Mouse (Mus musculus) midbrain, embryonic 14.5 days (tissue): ENCODE measurements around the gene Fbxl17. TPM values are rescaled to one million over a fixed set of nuclear protein-coding genes. Genes with fewer than 3 reads are reported as not detected.

ENCODE experiments used
- ATAC-seq: fragments of 200-750 bp; cut with Nextera tagmentation; 2 replicates; pipeline ENCODE4 v1.8.0; 2017; ENCODE audit warnings: moderate number of reproducible peaks, moderate library complexity; ENCODE audit not compliant: low FRiP score, low TSS enrichment
- DNase-seq: peaks from one replicate; pipeline ENCODE4 v3.0.0-alpha.2; 2015
- H3K27ac ChIP-seq: fragments of 300-500 bp; sonication (generic); replicated peaks from 2 replicates; pipeline ENCODE4 v1.5.1; 2014; ENCODE audit warnings: mild to moderate bottlenecking, low read depth, low read length, moderate library complexity
- H3K27me3 ChIP-seq: fragments of 300-500 bp; sonication (generic); 2 replicates; pipeline ENCODE4 v1.6.1; 2014; ENCODE audit warnings: low read length, control low read depth, mixed read lengths; ENCODE audit not compliant: control insufficient read depth, insufficient read depth
- H3K36me3 ChIP-seq: fragments of 300-500 bp; sonication (generic); 2 replicates; pipeline ENCODE4 v1.6.1; 2014; ENCODE audit warnings: low read length, control low read depth; ENCODE audit not compliant: control insufficient read depth, insufficient read depth
- H3K4me1 ChIP-seq: fragments of 300-500 bp; sonication (generic); 2 replicates; pipeline ENCODE4 v1.6.1; 2014; ENCODE audit warnings: mild to moderate bottlenecking, antibody characterized with exemption, low read length, control low read depth; ENCODE audit not compliant: control insufficient read depth, insufficient read depth
- H3K4me2 ChIP-seq: fragments of 300-500 bp; sonication (generic); 2 replicates; pipeline ENCODE4 v1.6.1; 2014; ENCODE audit warnings: mild to moderate bottlenecking, low read length, moderate library complexity
- H3K4me3 ChIP-seq: fragments of 300-500 bp; sonication (generic); replicated peaks from 2 replicates; pipeline ENCODE4 v1.5.1; 2014; ENCODE audit warnings: low read depth, low read length
- H3K9ac ChIP-seq: fragments of 300-500 bp; sonication (generic); replicated peaks from 2 replicates; pipeline ENCODE4 v1.6.1; 2014; ENCODE audit warnings: mild to moderate bottlenecking, low read length, moderate library complexity
- H3K9me3 ChIP-seq: fragments of 300-500 bp; sonication (generic); 2 replicates; pipeline ENCODE4 v1.6.1; 2016; ENCODE audit warnings: low read length, control low read depth, mixed read lengths; ENCODE audit not compliant: control insufficient read depth
- WGBS: fragments of 180-500 bp; shearing (Covaris S2); extraction: QIAGEN DNeasy Blood & Tissue Kit; methylation state at CpG from one replicate; pipeline ENCODE4 v1.1.7; 2014; 5-methylcytosine and 5-hydroxymethylcytosine counted together
- polyA plus RNA-seq: library from polyadenylated mRNA; unstranded; fragments of >200 nt; fragmentation: Nextera tagmentation; extraction: Ambion mirVana; gene quantifications from 2 replicates; pipeline ENCODE4 v1.2.1, GENCODE M21; 2014

Gene Fbxl17
- polyA plus RNA-seq, 1 experiment from 2014 or later = 53.5 TPM

- ATAC-seq = no peak
Observed at GRCm38 (mm10) chr17:63033141-63033540, 466.7 kb downstream of the Fbxl17 start.

GRCm38 (mm10) chr17:63029105-63029504 is 470.7 kb downstream of the Fbxl17 start:
- Histone ChIP-seq H3K4me3 (no peak overlapping the region), H3K27ac (no peak overlapping the region), H3K36me3 (no peaks in the 10 kb centered on the region), H3K9me3 (no peaks in the 10 kb centered on the region), H3K27me3 (no peaks in the 10 kb centered on the region), H3K4me2 (no peak overlapping the region), H3K4me1 (no peaks in the 10 kb centered on the region), H3K9ac (no peak overlapping the region)
- 11% methylated on average over 4 of the region's 4 CpGs for WGBS
- DNase-seq (no peak), ATAC-seq (no peak)

More at GRCm38 (mm10) chr17:63033141-63033540, 466.7 kb downstream of the Fbxl17 start:
- 90% methylated on average over 5 of the region's 5 CpGs for WGBS
- H3K27me3 ChIP-seq = no peaks in the 10 kb centered on the region
- H3K4me2 ChIP-seq = no peak overlapping the region
- no peak for DNase-seq
- no peaks in the 10 kb centered on the region for H3K4me1 ChIP-seq
- H3K27ac ChIP-seq = no peak overlapping the region
- H3K4me3 ChIP-seq = no peak overlapping the region
- H3K36me3 ChIP-seq = no peaks in the 10 kb centered on the region
- no peaks in the 10 kb centered on the region for H3K9me3 ChIP-seq
- no peak overlapping the region for H3K9ac ChIP-seq

GRCm38 (mm10) chr17:63025238-63025637 is 474.6 kb downstream of the Fbxl17 start:
- WGBS = 46% methylated on average over 15 of the region's 15 CpGs
- no peak overlapping the region for H3K27ac ChIP-seq
- no peaks in the 10 kb centered on the region for H3K27me3 ChIP-seq
- H3K4me1 ChIP-seq = no peaks in the 10 kb centered on the region
- H3K9me3 ChIP-seq = no peaks in the 10 kb centered on the region
- H3K9ac ChIP-seq = no peak overlapping the region
- no peak overlapping the region for H3K4me2 ChIP-seq
- H3K36me3 ChIP-seq = no peaks in the 10 kb centered on the region
- H3K4me3 ChIP-seq = no peak overlapping the region
- ATAC-seq (no peak; the same call in 1 of the 2 replicates), DNase-seq (peak; percentile 38)

GRCm38 (mm10) chr17:63017605-63018167 is 482.1 kb downstream of the Fbxl17 start:
- Histone ChIP-seq H3K27ac (no peak overlapping the region), H3K27me3 (no peaks in the 10 kb centered on the region), H3K9me3 (0 out of 2 replicates have a peak, but pooled peaks cover 4% of the 10 kb centered on the region), H3K4me3 (no peak overlapping the region), H3K36me3 (no peaks in the 10 kb centered on the region), H3K9ac (no peak overlapping the region), H3K4me2 (no peak overlapping the region), H3K4me1 (no peaks in the 10 kb centered on the region)
- ATAC-seq = no peak
- whole genome bisulfite sequencing = 83% methylated on average over 3 of the region's 3 CpGs
- no peak for DNase-seq

- H3K27ac ChIP-seq = no peak overlapping the region
- no peaks in the 10 kb centered on the region for H3K36me3 ChIP-seq
- DNase-seq (no peak), ATAC-seq (no peak)
- no peaks in the 10 kb centered on the region for H3K27me3 ChIP-seq
- no peak overlapping the region for H3K4me3 ChIP-seq
- 0 out of 2 replicates have a peak, but pooled peaks cover 4% of the 10 kb centered on the region for H3K9me3 ChIP-seq
- no peak overlapping the region for H3K9ac ChIP-seq
- 81% methylated on average over 3 of the region's 3 CpGs for WGBS
- H3K4me2 ChIP-seq = no peak overlapping the region
- peaks cover 8% of the 10 kb centered on the region; the same call in 1 of the 2 replicates for H3K4me1 ChIP-seq
Observed at GRCm38 (mm10) chr17:63012571-63012923, 487.3 kb downstream of the Fbxl17 start.

- Histone ChIP-seq H3K9ac (no peak overlapping the region), H3K27me3 (no peaks in the 10 kb centered on the region), H3K4me2 (no peak overlapping the region), H3K36me3 (no peaks in the 10 kb centered on the region), H3K4me1 (peaks cover 8% of the 10 kb centered on the region; the same call in 1 of the 2 replicates), H3K4me3 (no peak overlapping the region), H3K27ac (no peak overlapping the region), H3K9me3 (0 out of 2 replicates have a peak, but pooled peaks cover 2% of the 10 kb centered on the region)
- ATAC-seq = no peak; the same call in 1 of the 2 replicates
- no peak for DNase-seq
- 91% methylated on average over 13 of the region's 13 CpGs for WGBS
Observed at GRCm38 (mm10) chr17:63011893-63012570, 487.8 kb downstream of the Fbxl17 start.

- ATAC-seq (no peak), DNase-seq (no peak)
- Histone ChIP-seq H3K36me3 (no peaks in the 10 kb centered on the region), H3K4me2 (no peak overlapping the region), H3K9ac (no peak overlapping the region), H3K27ac (no peak overlapping the region), H3K4me1 (peaks cover 8% of the 10 kb centered on the region; the same call in 1 of the 2 replicates), H3K27me3 (no peaks in the 10 kb centered on the region), H3K4me3 (no peak overlapping the region), H3K9me3 (no peaks in the 10 kb centered on the region)
- 93% methylated on average over 10 of the region's 10 CpGs for WGBS
Observed at GRCm38 (mm10) chr17:63010830-63011229, 489.0 kb downstream of the Fbxl17 start.

- DNase-seq = no peak
- Histone ChIP-seq H3K4me2 (no peak overlapping the region), H3K4me3 (no peak overlapping the region), H3K4me1 (peaks cover 12% of the 10 kb centered on the region; the same call in 1 of the 2 replicates), H3K9me3 (no peaks in the 10 kb centered on the region), H3K9ac (no peak overlapping the region), H3K27ac (no peak overlapping the region), H3K27me3 (no peaks in the 10 kb centered on the region), H3K36me3 (no peaks in the 10 kb centered on the region)
- 65% methylated on average over 4 of the region's 4 CpGs for WGBS
- no peak for ATAC-seq
Observed at GRCm38 (mm10) chr17:63008788-63009187, 491.0 kb downstream of the Fbxl17 start.

- no peaks in the 10 kb centered on the region for H3K9me3 ChIP-seq
- H3K27ac ChIP-seq = 0 out of 2 replicates have a peak overlapping the region, but pooled peaks have one; percentile 3
- no peak overlapping the region for H3K4me3 ChIP-seq
- H3K9ac ChIP-seq = no peak overlapping the region
- H3K36me3 ChIP-seq = no peaks in the 10 kb centered on the region
- no peak overlapping the region for H3K4me2 ChIP-seq
- DNase-seq (peak; percentile 61), ATAC-seq (peak; percentile 74; the same call in 1 of the 2 replicates)
- H3K4me1 ChIP-seq = peaks cover 12% of the 10 kb centered on the region; the same call in 1 of the 2 replicates
- no peaks in the 10 kb centered on the region for H3K27me3 ChIP-seq
- 25% methylated on average over 5 of the region's 5 CpGs for WGBS
Observed at GRCm38 (mm10) chr17:63008277-63008676, 491.5 kb downstream of the Fbxl17 start.
